Mouse (Mus musculus) megakaryocyte-erythroid progenitor cell, adult 5-6 weeks (primary cell): Measurements from ENCODE around the gene Agbl4. TPM values are rescaled to one million over a fixed set of nuclear protein-coding genes. Genes with fewer than 3 reads are reported as not detected.

Experiments
- ATAC-seq: replicated peaks from 2 replicates; pipeline ENCODE4 v1.8.0; 2016; ENCODE audit warnings: mild to moderate bottlenecking, inconsistent platforms; ENCODE audit not compliant: severe bottlenecking, poor library complexity, low FRiP score, low TSS enrichment
- total RNA-seq, 2 experiments: library from RNA; stranded (forward) in 1 of 2; stranded (reverse) in 1 of 2; fragments of 200-1000, 215-1000 nt in 1 of 2; fragments of >200 nt in 1 of 2; fragmentation: Nextera tagmentation in 1 of 2; gene quantifications; 2 replicates each; pipeline ENCODE4 v1.2.3; 2014 to 2017

Agbl4 gene
- total RNA-seq, 2 experiments from 2014 or later: not detected

- ATAC-seq: no peak
Observed at GRCm38 (mm10) chr4:111670566-111671421, 1273.3 kb downstream of the Agbl4 start.

- no peak for ATAC-seq
Observed at GRCm38 (mm10) chr4:111671440-111671839, 1274.0 kb downstream of the Agbl4 start.

GRCm38 (mm10) chr4:111673904-111674303 is 1276.4 kb downstream of the Agbl4 start:
- no peak for ATAC-seq

- no peak for ATAC-seq
Observed at GRCm38 (mm10) chr4:111681926-111682325, 1284.5 kb downstream of the Agbl4 start.

- no peak for ATAC-seq
Observed at GRCm38 (mm10) chr4:111682793-111683192, 1285.3 kb downstream of the Agbl4 start.

- no peak for ATAC-seq
Observed at GRCm38 (mm10) chr4:111683843-111684242, 1286.4 kb downstream of the Agbl4 start.

- no peak for ATAC-seq
Observed at GRCm38 (mm10) chr4:111685951-111686350, 1288.5 kb downstream of the Agbl4 start.

- ATAC-seq: peak; percentile 89
Observed at GRCm38 (mm10) chr4:111686951-111687350, 1289.5 kb downstream of the Agbl4 start.

GRCm38 (mm10) chr4:111687613-111688012 is 1290.2 kb downstream of the Agbl4 start:
- peak; percentile 93 for ATAC-seq

- ATAC-seq: no peak
Observed at GRCm38 (mm10) chr4:111691057-111691543, 1293.6 kb downstream of the Agbl4 start.

GRCm38 (mm10) chr4:111701381-111701780 is 1303.9 kb downstream of the Agbl4 start:
- ATAC-seq: no peak

- ATAC-seq: no peak
Observed at GRCm38 (mm10) chr4:111704126-111704525, 1306.7 kb downstream of the Agbl4 start.

- ATAC-seq: no peak
Observed at GRCm38 (mm10) chr4:111704975-111705374, 1307.5 kb downstream of the Agbl4 start.

Other genes starting within 250 kb of the Agbl4 start
- not detected in 2 replicates for gene Elavl4, start 45.8 kb upstream of the Agbl4 start, total RNA-seq (2014; fragmentation: Nextera tagmentation)
- not detected in 2 replicates for gene Elavl4, start 45.8 kb upstream of the Agbl4 start, total RNA-seq (2017)